Mouse (Mus musculus) cerebellum, postnatal 25 days (tissue): ENCODE results near the gene Ncoa3.
A peak's percentile ranks its signal among the peaks of the same experiment; 100 is the strongest.
"Not testable (repeated sequence)": the region's sequence is repeated elsewhere in the genome, so short reads cannot be mapped to it uniquely, and the experiment has no call there.

Source experiments
- DNase-seq, 2 experiments: peaks; one replicate each; pipeline ENCODE4 v3.0.0; 2021; ENCODE audit warnings: mixed read lengths in 2 of 2

Ncoa3 gene

DNA sequence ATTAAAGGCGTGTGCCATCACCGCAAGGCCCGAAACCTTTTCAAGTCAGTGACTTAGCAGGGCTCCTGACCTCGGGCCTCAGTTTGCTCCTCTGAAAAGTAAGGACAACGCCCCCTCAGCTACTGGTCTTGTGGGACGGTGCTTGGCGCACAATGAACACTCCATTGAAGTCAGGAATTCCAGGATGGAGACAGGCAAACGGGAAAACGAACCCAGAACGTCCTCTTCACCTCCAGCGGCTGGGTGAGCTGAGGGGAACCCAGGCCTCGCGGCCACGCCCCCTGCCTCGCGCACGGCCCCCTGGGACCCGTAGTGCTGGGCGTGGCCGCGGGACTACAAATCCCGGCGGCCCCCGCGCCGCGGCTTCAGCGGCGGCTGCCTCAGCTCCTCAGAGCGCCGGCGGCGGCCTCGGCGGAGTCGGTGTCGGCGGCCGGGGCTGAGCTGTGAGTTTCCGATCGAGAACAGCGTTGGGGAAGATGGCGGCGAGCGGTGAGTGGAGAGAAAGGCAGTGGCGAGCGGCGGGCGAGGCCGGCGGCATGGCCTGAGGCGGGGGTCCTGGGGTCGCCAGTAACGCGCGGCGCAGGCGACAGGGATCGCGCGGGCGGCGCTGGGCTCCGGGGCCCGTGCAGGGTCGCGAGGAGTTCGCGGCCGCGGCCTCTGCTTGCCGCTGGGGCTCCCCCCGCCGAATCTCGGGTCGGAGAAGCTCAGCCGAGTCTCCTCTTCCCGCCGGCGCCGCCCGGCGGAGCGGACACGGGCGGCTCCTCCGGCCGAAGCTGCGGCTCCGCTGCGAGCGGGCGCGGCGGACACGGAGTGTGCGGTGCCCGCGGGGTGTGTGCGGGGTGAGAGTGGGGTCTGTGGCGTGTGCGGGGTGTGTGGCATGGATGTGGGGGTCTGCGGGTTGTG, at the start of gene Ncoa3:
Ncoa3 (plus strand) TSS at position 367 of the 903 bp plus-strand sequence.
- DNase-seq: peak; percentile 93 to 97

GRCm38 (mm10) chr2:165943113-165943512, 49.3 kb upstream of the Ncoa3 start:
- no peak for DNase-seq

GRCm38 (mm10) chr2:165944576-165945351, 47.7 kb upstream of the Ncoa3 start:
- no peak for DNase-seq

DNA sequence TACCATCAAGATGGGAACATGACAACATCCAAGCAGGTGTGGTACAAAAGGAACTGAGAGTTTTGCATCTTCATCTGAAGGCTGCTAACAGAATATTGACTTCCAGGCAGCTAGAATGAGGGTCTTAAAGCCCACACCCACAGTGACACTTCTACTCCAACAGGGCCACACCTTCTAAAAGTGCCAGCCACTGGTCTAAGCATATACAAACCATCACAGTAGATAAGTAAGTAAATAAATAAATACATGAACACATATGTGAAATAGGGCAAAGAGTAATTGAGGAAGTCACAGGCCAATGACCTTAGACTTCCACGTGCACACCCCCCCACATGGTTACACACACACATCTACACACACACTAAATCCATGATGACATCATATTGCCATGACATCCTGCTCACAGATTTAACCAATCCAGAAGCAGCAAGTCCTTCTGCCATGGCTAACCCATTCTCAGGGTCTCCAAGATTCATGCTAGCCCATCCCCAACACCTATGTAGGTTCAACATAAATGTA, 46.3 kb upstream of the Ncoa3 start:
- no peak for DNase-seq

- no peak for DNase-seq
Observed at GRCm38 (mm10) chr2:165948007-165948406, 44.4 kb upstream of the Ncoa3 start.

GRCm38 (mm10) chr2:165948785-165949184, 43.7 kb upstream of the Ncoa3 start:
- not testable (repeated sequence) for DNase-seq

- no peak for DNase-seq
Observed at GRCm38 (mm10) chr2:165949719-165950118, 42.7 kb upstream of the Ncoa3 start.

GRCm38 (mm10) chr2:165951432-165952068, 40.9 kb upstream of the Ncoa3 start:
- no peak for DNase-seq

DNA sequence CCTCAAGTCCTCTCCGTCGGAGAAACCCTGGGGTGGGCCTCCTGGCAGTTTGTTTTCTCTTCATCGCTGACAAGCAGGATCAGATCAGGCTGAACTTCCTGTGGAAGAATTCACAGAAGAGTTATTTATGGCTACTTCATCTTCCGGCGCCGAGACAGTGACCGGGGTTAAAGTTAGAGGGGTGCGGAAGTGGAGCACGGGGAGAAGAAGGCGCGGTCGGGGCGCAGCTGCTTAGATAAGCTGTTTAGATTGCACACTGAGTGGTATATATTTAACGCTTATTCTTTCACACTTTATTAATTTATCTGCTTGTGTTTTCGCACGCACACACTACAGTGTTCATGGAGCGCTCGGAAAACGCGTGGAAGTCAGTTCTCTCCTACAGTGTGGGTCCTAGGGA, 37.6 kb upstream of the Ncoa3 start:
- no peak for DNase-seq

DNA sequence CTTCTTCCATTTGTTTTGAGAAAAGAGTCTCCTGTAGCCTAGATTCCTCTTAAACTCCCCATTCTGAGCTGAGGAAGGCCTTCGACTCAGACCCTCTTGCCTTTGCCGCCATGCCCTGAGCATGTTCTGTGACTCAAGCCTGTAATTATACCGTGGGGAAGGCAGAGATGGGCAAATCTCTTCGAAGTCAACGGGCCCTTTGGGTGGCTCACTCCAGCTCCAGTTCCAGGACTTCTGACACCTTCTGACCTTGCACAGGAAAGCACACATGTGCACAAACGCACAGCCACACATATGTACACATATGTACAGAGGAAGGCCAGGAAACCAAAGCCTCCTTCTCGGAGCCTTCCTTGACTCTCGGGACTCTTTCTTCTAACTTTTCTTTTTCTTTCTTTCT, 37.0 kb upstream of the Ncoa3 start:
- DNase-seq: no peak

- DNase-seq: no peak
Observed at GRCm38 (mm10) chr2:165956096-165956740, 36.2 kb upstream of the Ncoa3 start.

DNA sequence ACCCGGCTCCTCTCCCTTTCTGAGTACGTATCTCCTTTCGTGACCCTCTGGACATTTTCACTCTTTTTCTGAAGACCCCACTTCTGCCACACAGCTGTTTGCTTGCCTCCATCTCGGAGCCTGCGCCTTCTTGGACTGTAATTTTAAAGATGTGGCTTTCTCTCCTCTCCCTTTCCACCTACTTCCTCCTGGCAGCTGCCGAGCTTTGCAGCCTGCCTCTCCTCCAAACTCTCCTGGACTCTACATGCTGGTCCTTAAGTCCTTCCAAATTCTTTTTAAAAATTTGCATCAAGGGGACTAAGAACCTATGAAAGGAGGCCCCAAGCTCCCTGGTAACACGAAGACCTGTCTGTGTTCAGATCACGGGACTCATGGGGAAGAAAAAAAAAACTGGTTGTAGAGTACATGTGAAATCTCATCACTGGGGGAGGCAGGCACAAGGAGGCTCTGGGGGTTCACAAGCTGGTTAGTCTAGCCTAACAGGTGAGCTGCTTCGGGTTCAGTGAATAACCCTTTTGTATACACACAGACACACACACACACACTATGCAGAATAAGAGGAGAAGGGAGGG, 35.1 kb upstream of the Ncoa3 start:
- DNase-seq: no peak

DNA sequence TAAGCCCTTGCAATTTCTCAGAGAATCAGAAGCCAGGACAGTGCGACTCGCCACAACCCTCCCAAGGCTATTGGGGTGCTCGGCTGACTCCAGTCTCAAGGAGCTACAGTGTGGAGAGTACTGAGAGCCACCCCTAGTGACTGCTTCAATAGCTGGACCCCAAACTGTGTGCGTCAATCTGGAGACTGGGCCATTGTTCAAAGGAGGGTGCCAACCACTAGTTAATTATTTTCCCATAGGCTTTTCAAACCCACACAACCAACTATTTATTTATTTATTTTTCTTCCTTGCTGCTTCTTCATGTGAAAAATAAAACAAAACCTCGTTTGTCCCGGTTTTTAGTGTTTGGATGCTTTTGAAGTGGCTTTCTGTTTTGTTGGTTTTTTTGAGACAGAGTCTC, 33.9 kb upstream of the Ncoa3 start:
- no peak for DNase-seq

GRCm38 (mm10) chr2:165960695-165961094, 31.7 kb upstream of the Ncoa3 start:
- DNase-seq: no peak

- DNase-seq: no peak
Observed at GRCm38 (mm10) chr2:165962824-165963223, 29.6 kb upstream of the Ncoa3 start.

GRCm38 (mm10) chr2:165964121-165964520, 28.3 kb upstream of the Ncoa3 start:
- no peak for DNase-seq

DNA sequence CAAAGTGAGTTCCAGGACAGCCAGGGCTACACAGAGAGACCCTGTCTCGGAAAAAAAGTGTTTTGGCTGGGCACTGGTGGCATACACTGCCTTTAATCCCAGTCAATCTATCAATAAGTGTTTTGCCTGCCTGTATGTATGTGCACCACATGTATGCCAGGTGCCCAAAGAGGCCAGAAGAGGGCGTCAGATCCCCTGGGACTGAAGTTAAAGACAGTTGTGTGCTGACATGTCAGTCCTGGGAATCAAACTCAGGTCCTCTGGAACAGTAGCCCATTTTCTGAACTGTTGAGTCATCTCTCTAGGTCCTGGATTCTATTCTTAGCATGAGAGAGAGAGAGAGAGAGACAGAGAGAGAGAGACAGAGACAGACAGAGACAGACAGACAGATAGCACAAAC, 25.4 kb upstream of the Ncoa3 start:
- DNase-seq: no peak

GRCm38 (mm10) chr2:165967823-165968555, 24.4 kb upstream of the Ncoa3 start:
- no peak for DNase-seq

GRCm38 (mm10) chr2:165968876-165969275, 23.6 kb upstream of the Ncoa3 start:
- DNase-seq: no peak

DNA sequence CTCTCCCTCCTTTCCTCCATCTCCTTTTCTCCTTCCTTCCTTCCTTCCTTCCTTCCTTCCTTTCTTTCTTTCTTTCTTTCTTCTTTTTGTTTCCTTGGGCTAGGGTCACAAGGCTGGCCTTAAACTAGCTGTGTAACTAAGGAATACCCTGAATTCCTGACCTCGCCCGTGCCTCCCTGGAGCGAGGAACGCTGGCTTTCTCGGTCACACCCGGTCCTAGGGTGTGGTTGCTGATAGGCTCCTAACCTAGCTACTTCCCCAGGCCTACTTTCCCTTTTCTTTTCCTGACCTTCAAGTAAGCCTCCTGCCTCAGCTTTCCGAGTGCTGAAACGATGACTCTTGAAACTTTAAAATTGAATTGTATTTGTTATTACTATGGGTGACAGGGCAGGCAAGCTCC, 23.0 kb upstream of the Ncoa3 start:
- DNase-seq: no peak

DNA sequence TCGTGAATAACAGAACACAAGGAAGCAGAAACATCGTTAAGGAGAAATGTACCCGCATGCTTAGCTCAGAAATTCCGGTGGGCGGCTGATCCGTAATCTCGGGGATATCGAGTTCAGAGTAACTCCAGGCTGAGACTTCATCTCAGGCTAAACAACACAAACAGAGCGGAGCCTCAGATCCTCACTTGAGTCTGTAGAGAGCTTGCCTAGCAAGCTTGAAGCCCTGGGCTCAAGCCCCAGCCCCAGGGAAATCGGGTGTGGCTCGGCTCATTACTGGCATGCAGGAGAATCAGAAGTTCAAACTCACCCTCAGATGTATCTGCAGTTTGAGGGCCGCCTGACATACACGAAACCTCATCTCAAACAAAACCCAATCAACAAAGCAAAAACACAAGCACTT, 22.5 kb upstream of the Ncoa3 start:
- DNase-seq: no peak

DNA sequence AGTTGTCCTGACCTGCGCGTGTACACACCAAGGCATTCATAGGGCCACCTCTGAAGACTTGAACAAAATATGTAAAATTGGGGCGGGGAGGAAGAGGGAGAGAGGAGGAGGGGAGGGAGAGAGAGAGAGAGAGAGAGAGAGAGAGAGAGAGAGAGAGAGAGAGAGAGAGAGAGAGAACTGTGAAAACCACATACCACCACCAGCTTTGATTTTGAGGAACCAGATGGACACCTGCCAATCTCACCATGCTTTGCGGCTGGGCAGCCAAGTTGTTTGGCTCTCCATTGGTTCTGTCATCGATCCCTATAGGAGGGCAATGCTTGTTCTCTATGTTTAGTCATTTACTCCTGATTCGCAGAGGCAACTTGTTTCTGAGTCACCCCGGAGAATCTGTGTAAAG, 21.7 kb upstream of the Ncoa3 start:
- no peak for DNase-seq
